Mouse (Mus musculus) frontal cortex, postnatal 36 days (tissue): ENCODE data around the gene Iqcd.

Experiments used
- DNase-seq, 2 experiments: peaks; one replicate each; pipeline ENCODE4 v3.0.0; 2022; ENCODE audit warnings: low spot score in 2 of 2

Iqcd gene

GRCm38 (mm10) chr5:120604839-120605238 lies 16.0 kb downstream of the Iqcd start:
- peak; percentile 79 to 87 for DNase-seq

- DNase-seq, result no peak
These were observed 16.4 kb downstream of the Iqcd start for GRCm38 (mm10) chr5:120605241-120605661.

GRCm38 (mm10) chr5:120605688-120606087 lies 16.9 kb downstream of the Iqcd start:
- DNase-seq, result peak; percentile 87 to 93

DNA sequence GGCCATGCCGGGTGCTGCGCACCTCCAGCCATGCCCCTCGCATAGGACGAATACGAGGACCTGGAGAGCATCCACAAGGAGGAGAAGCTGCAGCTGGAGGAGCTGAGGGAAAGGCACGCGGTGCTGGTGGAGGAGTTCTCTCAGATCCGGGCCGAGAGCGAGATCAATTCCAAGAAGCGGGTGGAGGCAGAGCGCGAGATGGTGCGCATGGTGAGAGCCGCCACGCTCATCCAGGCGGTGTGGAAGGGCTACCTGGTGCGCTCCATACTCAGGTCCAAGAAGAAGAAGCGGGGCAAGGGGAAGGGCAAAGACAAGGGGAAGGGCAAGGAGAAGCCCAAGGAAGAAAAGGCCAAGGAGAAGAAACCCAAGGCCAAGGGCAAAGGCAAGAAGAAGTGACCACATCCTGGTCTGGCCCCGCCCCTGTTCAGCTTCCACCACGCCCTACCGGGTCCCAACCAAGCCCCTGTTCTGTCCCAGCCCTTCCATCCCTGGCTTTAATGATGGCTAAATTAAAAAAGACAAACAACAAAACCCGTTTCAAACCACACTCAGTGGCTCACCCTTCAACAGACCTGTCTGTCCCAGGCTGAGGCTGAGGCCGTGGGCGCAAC lies 17.9 kb downstream of the Iqcd start:
- no peak for DNase-seq

DNA sequence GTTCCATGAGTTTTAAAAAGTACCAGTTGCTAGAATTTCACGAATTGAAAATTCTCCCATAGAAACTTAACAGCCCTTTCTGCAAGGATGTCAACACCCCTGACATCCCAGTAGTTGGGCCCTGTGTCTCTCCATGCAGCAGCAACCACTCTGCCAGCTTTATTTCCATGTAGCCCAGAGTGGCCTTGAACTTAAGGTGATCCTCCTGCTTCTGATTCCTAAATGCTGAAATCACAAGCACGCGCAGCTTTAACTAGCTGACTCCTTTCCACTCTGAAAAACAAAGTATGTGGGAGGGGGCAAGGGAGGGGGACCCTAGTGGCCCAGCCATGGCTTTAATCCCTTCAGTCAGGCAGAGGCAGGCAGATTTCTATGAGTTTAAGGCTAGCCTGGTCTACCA lies 18.5 kb downstream of the Iqcd start:
- no peak for DNase-seq

- no peak for DNase-seq
These were observed 20.5 kb downstream of the Iqcd start for GRCm38 (mm10) chr5:120609246-120609775.

DNA sequence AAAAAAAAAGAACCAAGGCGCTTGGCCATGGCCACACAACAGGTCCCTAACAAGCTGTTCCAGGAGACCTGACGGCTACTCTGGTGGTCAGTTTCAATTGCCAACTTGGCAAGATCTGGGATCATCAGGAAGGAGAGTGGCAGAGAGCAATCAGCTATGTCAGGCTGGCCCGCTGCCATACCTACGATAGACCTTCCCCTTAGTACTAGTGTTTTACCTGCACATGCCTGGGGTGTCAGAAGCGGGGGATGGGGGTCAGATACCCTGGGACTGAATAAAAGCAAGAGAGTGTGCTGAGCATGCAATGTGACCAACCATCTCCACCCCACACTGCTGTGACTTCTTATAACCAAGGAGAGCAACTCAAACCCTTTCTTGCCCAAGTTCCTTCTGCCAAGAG lies 22.1 kb downstream of the Iqcd start:
- DNase-seq, result no peak

DNA sequence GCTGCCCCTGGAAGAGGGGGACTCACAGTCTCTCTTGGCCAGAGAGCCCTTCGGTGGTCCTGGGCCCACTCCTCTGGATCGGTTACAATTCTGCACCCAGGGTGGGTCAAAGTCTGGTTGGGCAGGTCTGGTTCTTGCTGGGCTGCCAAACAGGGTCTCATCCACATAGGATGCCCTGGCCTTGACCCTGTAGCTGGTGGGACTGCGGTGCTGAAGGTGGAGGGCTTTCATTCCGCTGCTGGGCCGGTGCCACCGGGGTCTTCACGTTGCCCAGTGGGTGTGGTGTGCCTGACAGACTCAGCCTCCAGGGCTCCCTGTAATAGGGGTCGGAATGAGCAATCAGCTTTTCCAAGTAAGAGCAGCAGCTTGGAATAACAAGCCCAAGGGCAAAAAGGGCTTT lies 22.6 kb downstream of the Iqcd start:
- DNase-seq, result no peak

DNA sequence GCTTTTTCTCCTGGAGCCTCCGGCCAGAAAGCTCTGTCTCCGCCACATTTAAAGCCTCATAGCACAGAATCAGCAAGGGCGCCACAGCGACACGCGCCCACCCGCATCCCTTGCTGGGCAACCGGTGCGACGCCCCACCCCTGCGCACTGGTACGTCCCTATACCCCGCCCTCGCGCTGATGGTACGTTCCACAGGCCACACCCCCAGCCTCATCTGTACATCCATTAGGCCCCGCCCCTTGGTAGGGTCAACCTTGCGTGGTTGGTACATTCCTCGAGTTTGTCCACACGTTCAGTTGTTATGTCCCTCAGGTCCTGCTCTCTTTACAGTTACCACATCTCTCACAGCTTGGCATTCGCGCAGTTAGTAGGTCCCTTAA lies 23.6 kb downstream of the Iqcd start, which contains the start of the genes Rita1 and Ddx54:
TSS of gene Rita1 (minus strand) at position 148 of the 380 bp plus-strand sequence.
TSS of gene Ddx54 (plus strand) at position 298 of the 380 bp plus-strand sequence.
- DNase-seq, result peak; percentile 100

DNA sequence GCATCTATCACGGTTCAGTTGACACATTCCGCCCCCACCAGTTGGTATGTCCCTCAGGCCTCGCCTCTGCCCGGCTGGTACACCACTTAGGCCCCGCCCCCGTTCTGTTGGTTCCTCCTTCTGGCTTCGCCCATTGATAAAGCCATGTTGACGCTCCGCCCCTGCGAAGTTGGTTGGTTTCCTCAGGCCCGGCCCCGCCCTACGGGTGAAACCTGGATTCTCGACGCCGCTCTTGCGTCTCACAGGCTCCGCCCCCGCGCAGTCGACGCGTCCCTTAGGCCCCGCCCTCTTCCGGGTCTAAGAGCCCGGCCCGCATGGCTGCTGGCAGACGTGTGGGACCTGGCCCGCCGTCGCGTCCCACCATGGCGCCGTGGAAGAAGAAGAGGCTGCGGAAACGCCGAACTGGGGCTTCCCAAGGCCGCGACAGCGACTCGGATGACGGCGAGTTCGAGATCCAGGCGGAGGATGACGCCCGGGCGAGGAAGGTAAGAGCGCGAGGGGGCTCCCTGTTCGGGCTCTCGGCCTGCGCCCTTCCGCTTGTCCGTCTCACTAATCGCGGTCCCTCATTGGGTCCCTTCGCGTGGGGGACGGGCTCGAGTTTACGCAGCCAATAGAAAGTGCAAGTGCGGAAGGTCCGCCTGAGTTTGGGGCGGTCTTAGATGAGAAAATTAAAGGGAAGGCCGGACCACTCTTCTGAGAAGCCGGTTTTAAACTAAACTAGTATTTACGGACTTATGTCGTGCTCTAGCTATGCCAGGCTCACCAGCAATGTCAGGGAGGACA lies 24.2 kb downstream of the Iqcd start:
- DNase-seq, result peak; percentile 100

- DNase-seq, result no peak
These were observed 27.1 kb downstream of the Iqcd start for GRCm38 (mm10) chr5:120615903-120616302.

DNA sequence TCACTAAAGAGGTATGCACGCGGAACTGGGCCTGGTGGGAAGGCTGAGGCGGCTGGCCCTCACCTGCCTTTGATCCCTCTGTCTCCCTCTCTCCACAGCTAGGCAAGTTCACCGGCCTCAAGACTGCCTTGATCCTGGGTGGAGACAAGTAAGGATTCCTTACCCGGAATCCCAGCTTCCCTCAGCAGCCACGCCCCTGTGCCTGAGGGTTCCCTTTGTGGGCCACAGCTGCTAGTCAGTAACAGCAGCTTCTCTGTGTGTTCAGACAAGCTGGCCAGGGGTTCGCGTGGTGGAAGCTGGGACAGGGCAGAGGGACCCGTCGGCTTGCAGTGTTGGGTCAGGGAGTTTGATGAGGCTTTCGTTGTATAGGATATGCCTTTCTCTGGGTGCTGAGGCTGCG lies 30.0 kb downstream of the Iqcd start:
- DNase-seq, result no peak

DNA sequence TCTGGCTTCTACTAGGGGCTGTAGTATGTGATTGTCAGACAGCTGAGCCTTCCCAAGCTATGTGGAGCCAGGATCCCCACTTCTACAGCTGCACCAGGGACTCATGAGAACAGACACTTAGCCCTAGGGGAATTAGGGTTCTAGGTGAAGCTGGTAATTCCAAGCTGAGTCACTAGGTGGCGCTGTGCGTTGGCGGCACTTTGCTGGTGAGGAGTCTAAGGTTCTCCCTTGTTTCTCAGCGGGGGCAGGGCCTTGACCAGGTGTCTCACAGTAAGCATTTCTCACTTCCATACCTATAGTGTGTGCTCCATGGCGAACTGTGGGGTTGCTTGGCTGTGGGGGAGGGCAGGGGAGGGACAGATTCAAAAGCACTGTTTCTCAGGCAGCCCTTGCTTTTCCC lies 30.4 kb downstream of the Iqcd start:
- peak; percentile 66 to 72 for DNase-seq

DNA sequence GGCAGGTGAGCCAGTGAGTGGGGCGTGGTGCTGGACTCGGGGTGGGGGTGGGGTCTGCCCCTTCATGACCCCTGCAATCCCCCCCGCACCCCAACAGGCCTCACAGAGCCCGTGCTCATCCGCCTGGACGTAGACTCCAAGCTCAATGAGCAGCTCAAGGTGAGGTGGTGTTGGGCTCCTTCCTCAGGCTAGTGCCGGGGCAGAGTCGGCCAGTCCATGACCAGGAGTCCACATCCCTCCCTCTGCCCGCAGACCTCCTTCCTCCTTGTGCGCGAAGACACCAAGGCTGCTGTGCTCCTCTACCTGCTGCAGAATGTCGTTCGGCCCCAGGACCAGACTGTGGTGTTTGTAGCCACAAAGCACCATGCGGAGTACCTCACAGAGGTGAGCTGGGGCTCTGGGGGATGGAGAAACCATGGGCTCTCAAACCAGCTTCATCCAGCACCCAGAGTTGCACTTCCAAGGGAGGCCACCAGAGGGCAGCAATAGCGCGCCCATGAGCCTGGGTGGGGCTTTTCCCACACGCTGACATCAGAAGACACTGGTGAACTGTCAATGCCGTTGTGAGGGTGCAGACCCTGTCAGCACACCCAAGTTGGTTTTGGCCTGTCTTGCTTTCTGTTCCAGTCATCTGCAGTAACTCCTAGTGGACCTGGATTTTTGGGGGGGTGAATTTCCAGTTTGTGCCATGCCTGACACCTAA lies 31.7 kb downstream of the Iqcd start:
- DNase-seq, result peak; percentile 89

GRCm38 (mm10) chr5:120621078-120621765 lies 32.4 kb downstream of the Iqcd start:
- peak; percentile 41 to 54 for DNase-seq

DNA sequence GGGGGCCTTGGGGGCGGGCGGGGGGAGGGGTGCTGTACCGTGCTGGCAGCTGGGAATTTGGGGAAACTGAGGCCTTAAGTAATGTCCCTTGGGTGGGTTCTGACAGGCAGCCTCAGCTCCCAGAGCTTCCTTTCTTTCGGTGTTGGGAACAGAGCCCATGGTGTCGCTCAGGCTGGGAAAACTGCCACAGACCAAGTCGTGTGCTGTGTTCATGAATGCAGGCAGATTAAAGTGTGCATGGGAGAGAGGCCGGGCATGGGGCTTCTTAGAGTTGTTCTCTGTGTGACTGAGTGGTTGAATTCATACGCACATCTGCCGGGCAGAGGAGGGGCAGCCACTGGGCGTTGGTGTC lies 33.0 kb downstream of the Iqcd start:
- peak in 1 of 2 experiments; percentile 50 for DNase-seq

DNA sequence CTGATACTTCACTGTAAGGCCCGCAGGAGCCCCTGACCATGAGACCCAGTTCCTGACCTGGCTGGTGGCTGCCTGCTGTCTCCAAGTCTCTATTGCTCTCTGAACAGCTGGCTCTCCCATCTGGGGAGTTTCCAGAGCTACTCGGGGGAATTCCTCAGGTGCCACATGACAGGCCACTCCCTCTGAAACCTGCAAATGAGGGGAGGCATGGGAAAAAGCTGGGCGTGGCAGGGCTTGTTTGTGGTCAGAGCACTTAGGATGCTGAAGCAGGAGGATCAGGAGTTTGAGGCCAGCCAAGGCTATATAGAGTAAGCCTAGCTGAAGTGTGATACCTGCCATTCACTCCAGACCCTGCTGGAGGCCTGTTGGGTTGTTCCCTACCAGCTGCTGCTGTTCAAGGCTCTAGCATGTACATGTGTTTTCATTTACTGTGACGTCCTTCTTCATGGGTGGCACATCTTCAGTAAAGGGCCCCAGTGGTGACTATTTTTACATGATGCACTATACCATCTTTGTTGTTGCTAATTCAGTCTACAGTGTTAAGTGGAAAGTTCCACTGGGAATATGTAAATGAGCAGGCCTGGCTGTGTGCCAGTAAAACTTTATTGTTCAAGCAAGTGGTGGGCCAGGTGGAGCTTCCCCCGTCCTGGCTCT lies 33.5 kb downstream of the Iqcd start:
- DNase-seq, result no peak

- no peak for DNase-seq
These were observed 35.6 kb downstream of the Iqcd start for GRCm38 (mm10) chr5:120624427-120624826.

DNA sequence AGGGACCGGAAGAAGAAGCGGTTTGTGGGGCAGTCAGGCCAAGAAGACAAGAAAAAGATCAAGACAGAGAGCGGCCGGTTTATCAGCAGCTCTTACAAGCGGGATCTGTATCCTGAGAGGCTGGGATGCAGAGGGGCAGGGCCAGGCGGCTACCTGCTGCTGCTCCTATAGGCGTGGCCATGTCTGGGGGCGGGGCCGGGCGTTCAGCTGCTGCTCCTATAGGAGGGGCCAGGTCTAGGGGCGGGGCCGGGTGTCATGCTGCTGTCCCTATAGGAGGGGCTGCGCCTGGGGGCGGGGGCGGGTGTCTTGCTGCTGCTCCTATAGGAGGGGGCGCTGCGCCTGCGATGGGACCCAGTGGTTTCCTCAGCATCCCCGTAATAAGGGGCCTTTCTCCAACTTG lies 37.6 kb downstream of the Iqcd start:
- no peak for DNase-seq

DNA sequence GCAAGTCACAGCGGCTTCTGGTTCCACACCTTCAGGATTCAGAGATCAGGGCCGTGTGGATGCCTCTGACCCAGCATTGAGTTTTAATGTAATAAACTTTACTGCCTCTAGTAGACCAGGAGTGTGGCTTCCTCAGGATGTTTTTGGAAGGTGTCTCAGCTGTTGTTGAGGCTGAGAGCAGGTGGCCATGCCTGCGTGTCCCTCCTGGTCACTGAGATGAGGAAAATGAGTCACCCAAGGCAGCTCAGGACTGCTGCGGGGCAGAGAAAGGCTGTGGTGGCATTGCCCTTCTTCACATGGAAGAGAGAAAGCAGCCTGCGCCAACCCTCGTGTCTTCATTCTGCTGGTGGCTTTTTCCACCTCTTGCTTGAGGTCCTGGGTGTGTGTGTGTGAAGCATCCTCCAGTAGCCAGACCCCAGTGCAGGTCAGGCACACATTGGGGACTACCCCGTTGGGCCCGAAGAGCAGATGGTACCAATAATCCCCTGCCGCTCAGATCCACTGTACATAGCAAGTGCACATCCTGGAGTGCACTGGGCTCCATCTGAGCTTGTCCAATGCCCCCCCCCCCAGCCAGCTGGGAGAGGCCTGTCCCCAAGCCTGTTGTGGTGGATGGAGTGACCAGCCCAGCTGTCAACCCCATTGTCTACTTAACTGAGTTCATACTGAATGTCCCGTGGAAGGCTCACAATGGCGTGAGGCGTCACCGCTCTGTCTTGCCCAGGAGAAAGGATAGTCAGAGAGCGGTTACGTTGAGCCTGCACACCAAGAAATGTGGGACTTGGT lies 38.9 kb downstream of the Iqcd start:
- no peak for DNase-seq

DNA sequence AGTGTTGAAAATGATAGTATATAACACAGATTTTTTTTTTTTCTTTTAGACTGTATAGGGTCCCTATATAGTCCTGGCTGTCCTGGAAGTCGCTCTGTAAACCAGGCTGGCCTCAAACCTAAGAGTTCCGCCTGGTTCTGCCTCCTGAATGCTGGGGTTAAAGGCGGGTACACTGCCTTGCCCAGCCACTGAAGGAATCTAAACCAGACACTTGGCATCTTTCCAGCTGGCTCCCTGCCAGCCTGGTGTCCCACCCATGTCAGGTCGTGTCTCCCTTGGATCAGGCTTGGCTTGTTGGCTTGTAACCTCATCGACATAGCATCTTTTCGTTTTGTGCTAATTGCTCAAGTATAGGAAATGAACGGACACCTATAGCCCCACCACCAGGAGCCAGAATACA lies 39.8 kb downstream of the Iqcd start:
- DNase-seq, result no peak
